Mouse (Mus musculus) stomach, embryonic 15.5 days (tissue): ENCODE measurements around the gene Snx29. TPM values are rescaled to one million over a fixed set of nuclear protein-coding genes. Genes with fewer than 3 reads are reported as not detected.
"Not testable (repeated sequence)": the region's sequence is repeated elsewhere in the genome, so short reads cannot be mapped to it uniquely, and the experiment has no call there.

Experiments used
- ATAC-seq: fragments of 200-750 bp; cut with Nextera tagmentation; 2 replicates; pipeline ENCODE4 v1.8.0; 2017; ENCODE audit warnings: low read depth, moderate number of reproducible peaks, moderate TSS enrichment; ENCODE audit not compliant: insufficient read depth, low FRiP score
- H3K27ac ChIP-seq: fragments of 300-500 bp; sonication (generic); 2 replicates; pipeline ENCODE4 v1.5.1; 2015; ENCODE audit warnings: mild to moderate bottlenecking, inconsistent platforms
- H3K27me3 ChIP-seq: fragments of 300-500 bp; sonication (generic); replicated peaks from 2 replicates; pipeline ENCODE4 v1.6.1; 2015; ENCODE audit warnings: inconsistent platforms
- H3K36me3 ChIP-seq: fragments of 300-500 bp; sonication (generic); 2 replicates; pipeline ENCODE4 v1.6.1; 2015; ENCODE audit warnings: inconsistent platforms
- H3K4me1 ChIP-seq: fragments of 300-500 bp; sonication (generic); 2 replicates; pipeline ENCODE4 v1.6.1; 2015; ENCODE audit warnings: inconsistent platforms
- H3K4me2 ChIP-seq: fragments of 300-500 bp; sonication (generic); 2 replicates; pipeline ENCODE4 v1.6.1; 2015; ENCODE audit warnings: mild to moderate bottlenecking, inconsistent platforms
- H3K4me3 ChIP-seq: fragments of 300-500 bp; sonication (generic); replicated peaks from 2 replicates; pipeline ENCODE4 v1.5.1; 2015; ENCODE audit warnings: inconsistent platforms
- H3K9ac ChIP-seq: fragments of 300-500 bp; sonication (generic); 2 replicates; pipeline ENCODE4 v1.6.1; 2015; ENCODE audit warnings: inconsistent platforms
- H3K9me3 ChIP-seq: fragments of 300-500 bp; sonication (generic); 2 replicates; pipeline ENCODE4 v1.6.1; 2016; ENCODE audit warnings: inconsistent platforms
- WGBS: fragments of 180-500 bp; shearing (Covaris S2); methylation state at CpG from one replicate; pipeline ENCODE4 v1.1.7; 2015; 5-methylcytosine and 5-hydroxymethylcytosine counted together
- polyA plus RNA-seq: library from polyadenylated mRNA; unstranded; fragments of >200 nt; fragmentation: Nextera tagmentation; extraction: Ambion mirVana; gene quantifications from 2 replicates; pipeline ENCODE4 v1.2.1, GENCODE M21; 2015

Gene Snx29
- polyA plus RNA-seq, 1 experiment from 2014 or later: 10.1 TPM

GRCm38 (mm10) chr16:11565126-11565525 lies 242.4 kb downstream of the Snx29 start:
- Histone ChIP-seq H3K36me3 (no peaks in the 10 kb centered on the region), H3K4me1 (no peaks in the 10 kb centered on the region), H3K9me3 (no peaks in the 10 kb centered on the region), H3K4me2 (no peak overlapping the region), H3K27ac (no peak overlapping the region), H3K4me3 (no peak overlapping the region), H3K9ac (no peak overlapping the region), H3K27me3 (no peaks in the 10 kb centered on the region)
- WGBS: 56% methylated on average over 11 of the region's 11 CpGs
- no peak for ATAC-seq

DNA sequence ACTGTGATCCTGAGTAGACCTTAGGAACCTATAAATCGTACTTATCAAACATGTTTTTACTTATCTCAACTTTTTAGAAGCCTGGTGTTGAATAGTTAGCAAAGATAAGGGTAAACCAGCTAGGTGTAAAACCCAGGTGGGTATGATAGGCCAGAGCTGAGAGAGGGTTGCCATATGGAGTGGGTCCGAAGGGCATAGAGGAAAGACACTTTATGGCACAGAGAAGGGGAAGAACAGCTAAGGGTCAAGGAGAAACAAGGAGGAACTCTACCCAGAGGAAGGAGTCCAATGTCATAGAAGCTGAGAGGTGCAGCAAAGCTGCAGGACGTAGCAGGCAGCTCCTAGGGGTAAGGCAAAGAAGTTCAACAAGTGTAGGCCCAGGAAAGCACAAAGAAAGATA lies 244.9 kb downstream of the Snx29 start:
- no peaks in the 10 kb centered on the region for H3K4me1 ChIP-seq
- H3K36me3 ChIP-seq: no peaks in the 10 kb centered on the region
- H3K9ac ChIP-seq: no peak overlapping the region
- H3K27me3 ChIP-seq: no peaks in the 10 kb centered on the region
- H3K9me3 ChIP-seq: no peaks in the 10 kb centered on the region
- H3K27ac ChIP-seq: peak overlapping the region; percentile 54; the same call in 1 of the 2 replicates
- H3K4me2 ChIP-seq: no peak overlapping the region
- H3K4me3 ChIP-seq: no peak overlapping the region
- 55% methylated on average over 3 of the region's 3 CpGs for WGBS
- ATAC-seq: peak; percentile 72

DNA sequence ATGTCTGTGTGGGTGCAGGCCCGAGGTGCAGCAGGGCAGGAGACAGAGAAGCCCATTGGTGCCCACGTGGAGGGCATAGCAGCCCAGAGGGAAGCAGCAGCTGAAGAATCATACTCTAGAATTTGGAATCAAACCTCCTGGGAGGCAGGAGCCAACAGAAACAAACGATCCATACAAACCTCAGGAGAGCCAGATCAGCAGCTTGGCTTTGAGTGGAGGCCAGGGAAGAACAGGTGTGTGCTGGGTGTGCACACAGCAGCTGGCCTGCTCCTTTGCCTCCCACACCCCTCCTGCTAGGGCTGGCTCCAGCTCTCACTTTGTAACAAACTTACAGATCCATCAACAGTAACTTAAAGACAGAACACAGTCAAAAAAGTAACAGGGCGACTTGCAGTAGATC lies 245.4 kb downstream of the Snx29 start:
- no peaks in the 10 kb centered on the region for H3K27me3 ChIP-seq
- no peaks in the 10 kb centered on the region for H3K36me3 ChIP-seq
- no peak overlapping the region for H3K4me3 ChIP-seq
- peak overlapping the region; percentile 54; the same call in 1 of the 2 replicates for H3K27ac ChIP-seq
- H3K4me2 ChIP-seq: no peak overlapping the region
- H3K9ac ChIP-seq: no peak overlapping the region
- H3K4me1 ChIP-seq: no peaks in the 10 kb centered on the region
- 57% methylated on average over 4 of the region's 4 CpGs for WGBS
- peak; percentile 47 for ATAC-seq
- H3K9me3 ChIP-seq: no peaks in the 10 kb centered on the region

GRCm38 (mm10) chr16:11568601-11569000 lies 245.9 kb downstream of the Snx29 start:
- no peaks in the 10 kb centered on the region for H3K27me3 ChIP-seq
- H3K4me3 ChIP-seq: no peak overlapping the region
- no peaks in the 10 kb centered on the region for H3K4me1 ChIP-seq
- no peak overlapping the region for H3K4me2 ChIP-seq
- no peaks in the 10 kb centered on the region for H3K9me3 ChIP-seq
- no peaks in the 10 kb centered on the region for H3K36me3 ChIP-seq
- no peak overlapping the region for H3K9ac ChIP-seq
- ATAC-seq: no peak
- no peak overlapping the region for H3K27ac ChIP-seq

GRCm38 (mm10) chr16:11569127-11569526 lies 246.4 kb downstream of the Snx29 start:
- whole genome bisulfite sequencing: 78% methylated on average over 6 of the region's 6 CpGs
- no peak overlapping the region for H3K27ac ChIP-seq

DNA sequence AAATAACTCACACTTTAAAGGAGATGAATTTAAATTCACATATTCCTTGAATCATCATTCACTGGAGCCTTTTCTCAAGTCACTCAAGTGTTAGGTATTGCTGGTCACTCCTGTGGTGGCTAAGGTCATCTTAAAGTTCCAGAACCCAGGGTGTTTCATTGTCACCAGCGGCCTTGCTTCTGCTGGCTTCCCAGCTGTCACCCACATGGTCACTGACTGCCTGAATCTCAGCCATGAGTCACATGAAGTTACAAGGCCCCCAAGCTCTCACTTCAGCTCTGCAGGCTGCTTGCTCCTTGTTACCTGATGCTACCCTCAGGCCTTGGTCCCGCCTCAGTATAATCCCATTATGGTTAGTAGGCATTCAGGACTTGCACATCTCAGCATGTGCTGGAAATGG lies 247.4 kb downstream of the Snx29 start:
- WGBS: 80% methylated on average over 2 of the region's 2 CpGs
- no peaks in the 10 kb centered on the region for H3K9me3 ChIP-seq

More at GRCm38 (mm10) chr16:11569127-11569526, 246.4 kb downstream of the Snx29 start:
- no peak for ATAC-seq
- no peak overlapping the region for H3K9ac ChIP-seq
- H3K4me1 ChIP-seq: no peaks in the 10 kb centered on the region
- no peaks in the 10 kb centered on the region for H3K27me3 ChIP-seq
- H3K36me3 ChIP-seq: no peaks in the 10 kb centered on the region
- no peak overlapping the region for H3K4me3 ChIP-seq
- H3K9me3 ChIP-seq: no peaks in the 10 kb centered on the region
- H3K4me2 ChIP-seq: no peak overlapping the region

GRCm38 (mm10) chr16:11574517-11574916 lies 251.8 kb downstream of the Snx29 start:
- Histone ChIP-seq H3K27ac (no peak overlapping the region), H3K36me3 (no peaks in the 10 kb centered on the region), H3K9ac (no peak overlapping the region), H3K9me3 (no peaks in the 10 kb centered on the region), H3K4me1 (no peaks in the 10 kb centered on the region), H3K4me3 (no peak overlapping the region), H3K4me2 (no peak overlapping the region), H3K27me3 (no peaks in the 10 kb centered on the region)
- 68% methylated on average over 3 of the region's 3 CpGs for WGBS
- ATAC-seq: no peak

More for the DNA sequence above, 247.4 kb downstream of the Snx29 start:
- no peaks in the 10 kb centered on the region for H3K36me3 ChIP-seq
- H3K4me3 ChIP-seq: no peak overlapping the region
- H3K9ac ChIP-seq: no peak overlapping the region
- H3K4me1 ChIP-seq: no peaks in the 10 kb centered on the region
- no peak overlapping the region for H3K4me2 ChIP-seq
- H3K27ac ChIP-seq: no peak overlapping the region
- no peaks in the 10 kb centered on the region for H3K27me3 ChIP-seq
- no peak for ATAC-seq

DNA sequence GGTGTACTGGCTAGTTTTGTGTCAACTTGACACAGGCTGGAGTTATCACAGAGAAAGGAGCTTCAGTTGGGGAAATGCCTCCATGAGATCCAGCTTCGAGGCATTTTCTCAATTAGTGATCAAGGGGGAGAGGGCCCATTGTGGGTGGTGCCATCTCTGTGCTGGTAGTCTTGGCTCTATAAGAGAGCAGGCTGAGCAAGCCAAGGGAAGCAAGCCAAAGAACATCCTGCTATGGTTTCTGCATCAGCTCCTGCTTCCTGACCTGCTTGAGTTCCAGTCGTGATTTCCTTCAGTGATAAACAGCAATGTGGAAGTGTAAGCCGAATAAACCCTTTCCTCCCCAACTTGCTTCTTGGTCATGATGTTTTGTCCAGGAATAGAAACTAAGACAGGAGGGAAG lies 253.0 kb downstream of the Snx29 start:
- WGBS: 58% methylated on average over 3 of the region's 3 CpGs
- not testable (repeated sequence) for H3K4me1 ChIP-seq, H3K4me3 ChIP-seq, H3K36me3 ChIP-seq, ATAC-seq, H3K27me3 ChIP-seq, H3K27ac ChIP-seq, H3K4me2 ChIP-seq, H3K9me3 ChIP-seq, H3K9ac ChIP-seq

GRCm38 (mm10) chr16:11577541-11578255 lies 255.0 kb downstream of the Snx29 start:
- ATAC-seq: no peak
- Histone ChIP-seq H3K27ac (no peak overlapping the region), H3K4me3 (no peak overlapping the region), H3K27me3 (no peaks in the 10 kb centered on the region), H3K36me3 (no peaks in the 10 kb centered on the region), H3K9ac (no peak overlapping the region), H3K4me1 (no peaks in the 10 kb centered on the region), H3K9me3 (no peaks in the 10 kb centered on the region), H3K4me2 (no peak overlapping the region)
- 70% methylated on average over 3 of the region's 3 CpGs for WGBS

- H3K27me3 ChIP-seq: no peaks in the 10 kb centered on the region
- H3K9me3 ChIP-seq: no peaks in the 10 kb centered on the region
- H3K4me2 ChIP-seq: no peak overlapping the region
- no peak overlapping the region for H3K27ac ChIP-seq
- no peak for ATAC-seq
- no peak overlapping the region for H3K9ac ChIP-seq
- WGBS: 43% methylated on average over 4 of the region's 4 CpGs
- H3K4me1 ChIP-seq: no peaks in the 10 kb centered on the region
- H3K4me3 ChIP-seq: no peak overlapping the region
- H3K36me3 ChIP-seq: no peaks in the 10 kb centered on the region
Measured at GRCm38 (mm10) chr16:11579676-11580098, 257.0 kb downstream of the Snx29 start.

- H3K4me2 ChIP-seq: no peak overlapping the region
- H3K27me3 ChIP-seq: no peaks in the 10 kb centered on the region
- no peaks in the 10 kb centered on the region for H3K36me3 ChIP-seq
- ATAC-seq: peak; percentile 86
- WGBS: 85% methylated on average over 8 of the region's 8 CpGs
- no peaks in the 10 kb centered on the region for H3K9me3 ChIP-seq
- H3K27ac ChIP-seq: no peak overlapping the region
- H3K9ac ChIP-seq: no peak overlapping the region
- H3K4me3 ChIP-seq: no peak overlapping the region
- no peaks in the 10 kb centered on the region for H3K4me1 ChIP-seq
Measured at GRCm38 (mm10) chr16:11583941-11584639, 261.4 kb downstream of the Snx29 start.

DNA sequence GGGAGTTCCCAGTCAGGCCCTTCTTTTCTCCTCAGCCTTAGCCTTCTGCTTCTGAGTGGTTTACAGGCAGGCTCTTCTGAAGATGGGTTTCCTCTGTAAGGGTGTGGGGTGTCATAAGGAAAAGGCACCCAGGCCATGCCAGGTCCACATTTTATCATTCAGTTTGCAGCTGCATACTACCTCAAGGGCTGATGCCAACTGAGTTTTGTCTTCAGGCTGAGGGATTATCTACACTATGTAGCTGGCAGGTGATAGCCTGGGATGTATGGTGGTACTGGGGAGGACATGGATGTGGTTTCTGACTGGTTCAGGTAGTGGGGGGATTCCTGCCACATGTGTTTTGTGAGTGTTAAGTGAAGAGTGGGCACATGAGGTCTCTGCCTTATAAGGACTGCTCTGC lies 266.0 kb downstream of the Snx29 start:
- no peaks in the 10 kb centered on the region for H3K9me3 ChIP-seq
- H3K4me2 ChIP-seq: no peak overlapping the region
- H3K27ac ChIP-seq: no peak overlapping the region
- H3K27me3 ChIP-seq: no peaks in the 10 kb centered on the region
- H3K4me3 ChIP-seq: no peak overlapping the region
- no peaks in the 10 kb centered on the region for H3K4me1 ChIP-seq
- H3K9ac ChIP-seq: no peak overlapping the region
- no peaks in the 10 kb centered on the region for H3K36me3 ChIP-seq
- ATAC-seq: no peak
